ENCODE assay signal across 8 mouse cellular contexts in genomic region chr12:97872391-97872790, GRCm38 (mm10).
DNase-seq lines count a peak whose midpoint lies in the region; ATAC-seq and TF ChIP-seq lines count a peak whose summit lies in the region.

No protein-coding gene starts in this region.

- peak; percentile 70 for ATAC-seq in embryonic facial prominence, embryonic 11.5 days (replicated peaks; ENCODE audit: insufficient number of reproducible peaks, low FRiP score, low TSS enrichment, low read depth)

- no peaks in the 10 kb centered on the region for H3K79me2 ChIP-seq in MEL (ENCODE audit: control insufficient read depth, insufficient read depth, low read length, poor library complexity)

- TF ChIP-seq CTCF in MEL (IDR thresholded peaks at IDR 0.05 in 2 of 3, conservative IDR thresholded peaks at IDR 0.05 in 1 of 3; ENCODE audit: control insufficient read depth in 1 of 3, insufficient read depth in 1 of 3, low read depth in 2 of 3, low read length in 3 of 3, poor library complexity in 1 of 3, severe bottlenecking in 1 of 3) = peak; percentile 41 to 66 (median 64); a peak in 5 of 6 replicates

- no peaks in the 10 kb centered on the region for H3K36me3 ChIP-seq in MEL (ENCODE audit: control insufficient read depth in 1 of 2, insufficient read depth in 2 of 2, low read length in 2 of 2)
- H3K36me3 ChIP-seq in embryonic facial prominence, embryonic 11.5 days (replicated peaks; ENCODE audit: control insufficient read depth, insufficient read depth, low read depth, low read length) = no peaks in the 10 kb centered on the region

- no peak overlapping the region for H3K27ac ChIP-seq in MEL (ENCODE audit: control insufficient read depth, low read depth, low read length)
- no peak overlapping the region for H3K27ac ChIP-seq in embryonic facial prominence, embryonic 11.5 days (replicated peaks; ENCODE audit: low read depth, low read length)

- intact Hi-C loops in heart, postnatal 36 days (cut with DNase I) = loop anchor here (5.0 kb wide), 2 partner anchors 310 to 525 kb away; no protein-coding TSS in a partner anchor

- TF ChIP-seq RAD21 in MEL (IDR thresholded peaks at IDR 0.05; ENCODE audit: low read depth, low read length) = peak; percentile 58

- WGBS in embryonic facial prominence, embryonic 11.5 days = 20% methylated on average over 2 of the region's 2 CpGs

- H3K9me3 ChIP-seq in MEL (replicated peaks; ENCODE audit: insufficient read depth, low read length) = no peaks in the 10 kb centered on the region
- H3K9me3 ChIP-seq in embryonic facial prominence, embryonic 11.5 days (replicated peaks; ENCODE audit: control insufficient read depth, low read length) = no peaks in the 10 kb centered on the region

- H3K4me1 ChIP-seq in MEL (ENCODE audit: control insufficient read depth in 1 of 2, insufficient read depth in 2 of 2, low read length in 2 of 2) = no peaks in the 10 kb centered on the region
- no peaks in the 10 kb centered on the region for H3K4me1 ChIP-seq in embryonic facial prominence, embryonic 11.5 days (ENCODE audit: control insufficient read depth, insufficient read depth, low read length)

- no peak overlapping the region for H3K4me3 ChIP-seq in MEL (ENCODE audit: control insufficient read depth in 1 of 2, insufficient read depth in 1 of 2, low read depth in 2 of 2, low read length in 2 of 2)
- no peak overlapping the region for H3K4me3 ChIP-seq in embryonic facial prominence, embryonic 11.5 days (ENCODE audit: low read depth, low read length)

- DNase-seq in MEL (ENCODE audit: low read depth, low spot score) = peak; percentile 55
- DNase-seq in adrenal gland, postnatal 36 days = peak; percentile 78 to 79
- DNase-seq in embryonic facial prominence, embryonic 11.5 days (ENCODE audit: low spot score) = peak; percentile 91
- DNase-seq in heart, postnatal 36 days = peak; percentile 38 to 68
- DNase-seq in layer of hippocampus, adult 9-10 months (ENCODE audit: low spot score) = peak; percentile 48
- peak; percentile 79 for DNase-seq in lung, postnatal 10 days
- DNase-seq in right cerebral cortex, postnatal 14 days = peak; percentile 88
- no peak for DNase-seq in natural killer cell, adult 2 months (ENCODE audit: low spot score in 2 of 2)

- H3K9ac ChIP-seq in MEL (ENCODE audit: control insufficient read depth, low read depth, low read length, poor library complexity, severe bottlenecking) = no peak overlapping the region
- no peak overlapping the region for H3K9ac ChIP-seq in embryonic facial prominence, embryonic 11.5 days (replicated peaks; ENCODE audit: low read length)

- no peak overlapping the region for H3K4me2 ChIP-seq in embryonic facial prominence, embryonic 11.5 days (ENCODE audit: low read depth, low read length)

- H3K27me3 ChIP-seq in MEL (ENCODE audit: control insufficient read depth in 1 of 2, insufficient read depth in 2 of 2, low read length in 2 of 2) = no peaks in the 10 kb centered on the region
- no peaks in the 10 kb centered on the region for H3K27me3 ChIP-seq in embryonic facial prominence, embryonic 11.5 days (ENCODE audit: control insufficient read depth, insufficient read depth, low read length)

- TF ChIP-seq EP300 in MEL (IDR thresholded peaks at IDR 0.05; ENCODE audit: low read depth in 1 of 2, low read length in 2 of 2) = no peak

- TF ChIP-seq POLR2A in MEL (IDR thresholded peaks at IDR 0.05; ENCODE audit: control insufficient read depth in 1 of 2, insufficient read depth in 1 of 2, low read depth in 1 of 2, low read length in 2 of 2, poor library complexity in 1 of 2) = no peak

TF ChIP-seq in MEL, 35 proteins besides CTCF, POLR2A, EP300 and RAD21:
- TF ChIP-seq SMC3 (IDR thresholded peaks at IDR 0.05; ENCODE audit: low read depth, low read length) (peak; percentile 59), MAX (IDR thresholded peaks at IDR 0.05; ENCODE audit: low read length) (no peak)

Comparison
In these comparisons a context has a peak if more than half of its experiments do, and no peak if none do; other contexts are left out.
1. DNase-seq: peak in MEL (single experiment), adrenal gland, postnatal 36 days (2 of 2), embryonic facial prominence, embryonic 11.5 days (single experiment), heart, postnatal 36 days (2 of 2), layer of hippocampus, adult 9-10 months (single experiment), lung, postnatal 10 days (single experiment) and right cerebral cortex, postnatal 14 days (single experiment); none in natural killer cell, adult 2 months (0 of 2).